Mouse (Mus musculus) hindbrain, postnatal 0 days (tissue): Measurements from ENCODE around the gene Gm20671. TPM values are rescaled to one million over a fixed set of nuclear protein-coding genes. Genes with fewer than 3 reads are reported as not detected.
"Not testable (repeated sequence)": the region's sequence is repeated elsewhere in the genome, so short reads cannot be mapped to it uniquely, and the experiment has no call there.

ENCODE experiments used
- ATAC-seq: fragments of 200-750 bp; cut with Nextera tagmentation; 2 replicates; pipeline ENCODE4 v1.8.0; 2017; ENCODE audit warnings: mild to moderate bottlenecking, moderate TSS enrichment, moderate library complexity
- DNase-seq: peaks from one replicate; pipeline ENCODE4 v3.0.0-alpha.2; 2015; ENCODE audit warnings: low spot score
- H3K27ac ChIP-seq: fragments of 300-500 bp; sonication (generic); 2 replicates; pipeline ENCODE4 v1.5.1; 2014; ENCODE audit warnings: mild to moderate bottlenecking
- H3K27me3 ChIP-seq: fragments of 300-500 bp; sonication (generic); 2 replicates; pipeline ENCODE4 v1.6.1; 2014; ENCODE audit warnings: low read length, mixed read lengths; ENCODE audit not compliant: insufficient read depth
- H3K36me3 ChIP-seq: fragments of 300-500 bp; sonication (generic); 2 replicates; pipeline ENCODE4 v1.6.1; 2014; ENCODE audit warnings: low read length, mixed read lengths; ENCODE audit not compliant: insufficient read depth
- H3K4me1 ChIP-seq: fragments of 300-500 bp; sonication (generic); 2 replicates; pipeline ENCODE4 v1.6.1; 2014; ENCODE audit warnings: antibody characterized with exemption, low read length, mixed read lengths; ENCODE audit not compliant: insufficient read depth
- H3K4me2 ChIP-seq: fragments of 300-500 bp; sonication (generic); 2 replicates; pipeline ENCODE4 v1.6.1; 2014; ENCODE audit warnings: low read depth, mild to moderate bottlenecking, low read length, moderate library complexity, mixed read lengths
- H3K4me3 ChIP-seq: fragments of 300-500 bp; sonication (generic); 2 replicates; pipeline ENCODE4 v1.5.1; 2014; ENCODE audit warnings: low read length
- H3K9ac ChIP-seq: fragments of 300-500 bp; sonication (generic); replicated peaks from 2 replicates; pipeline ENCODE4 v1.6.1; 2014; ENCODE audit warnings: mild to moderate bottlenecking, low read length, moderate library complexity, mixed read lengths
- H3K9me3 ChIP-seq: fragments of 300-500 bp; sonication (generic); 2 replicates; pipeline ENCODE4 v1.6.1; 2016; ENCODE audit warnings: low read length, mixed read lengths
- CTCF ChIP-seq: IDR thresholded peaks from 2 replicates; pipeline ENCODE4 v1.5.1; 2016; ENCODE audit warnings: antibody characterized with exemption, control low read depth, low read depth
- WGBS: fragments of 180-500 bp; shearing (Covaris S2); extraction: QIAGEN DNeasy Blood & Tissue Kit; methylation state at CpG from one replicate; pipeline ENCODE4 v1.1.7; 2014; 5-methylcytosine and 5-hydroxymethylcytosine counted together
- polyA plus RNA-seq: library from polyadenylated mRNA; unstranded; fragments of >200 nt; fragmentation: Nextera tagmentation; extraction: Ambion mirVana; gene quantifications from 2 replicates; pipeline ENCODE4 v1.2.1, GENCODE M21; 2015
- total RNA-seq: library from RNA; depleted of rRNA; stranded (reverse); fragments of >200 nt; gene quantifications from 2 replicates; pipeline ENCODE4 v1.2.3, GENCODE M21; 2014

The Gm20671 gene
- total and polyA plus RNA-seq, 2 experiments from 2014 or later = 5.6 TPM; not detected in 1

GRCm38 (mm10) chr5:32840029-32840428 is 13.1 kb upstream of the Gm20671 start:
- no peaks in the 10 kb centered on the region for H3K27me3 ChIP-seq
- 95% methylated on average over 2 of the region's 2 CpGs for WGBS
- no peaks in the 10 kb centered on the region for H3K9me3 ChIP-seq
- H3K4me3 ChIP-seq = no peak overlapping the region
- no peak overlapping the region for H3K4me2 ChIP-seq
- no peak for DNase-seq
- TF ChIP-seq CTCF = 0 out of 2 replicates have a peak, but pooled peaks have one; percentile 12
- ATAC-seq = no peak
- H3K36me3 ChIP-seq = peaks cover 10% of the 10 kb centered on the region; the same call in 1 of the 2 replicates
- H3K27ac ChIP-seq = no peak overlapping the region
- H3K9ac ChIP-seq = no peak overlapping the region
- no peaks in the 10 kb centered on the region for H3K4me1 ChIP-seq

DNA sequence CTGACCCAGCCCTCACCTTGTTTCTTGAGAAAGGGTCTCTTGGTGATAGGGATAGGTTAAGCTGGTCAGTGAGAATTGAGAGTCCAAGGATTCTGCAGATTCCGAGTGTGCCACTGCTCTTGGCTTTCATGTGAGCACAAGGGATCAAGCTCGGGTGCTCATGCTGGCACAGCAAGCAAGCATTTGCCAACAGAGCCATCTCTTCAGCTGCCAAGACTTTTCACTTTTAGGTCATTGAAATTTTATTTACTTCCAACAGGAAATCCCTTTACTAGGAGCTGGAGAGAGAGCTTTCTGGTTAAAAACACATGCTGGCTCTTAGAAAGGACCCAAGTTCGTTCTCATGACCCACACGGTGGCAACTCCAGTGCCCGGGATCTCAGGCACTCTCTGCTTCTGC is 10.1 kb upstream of the Gm20671 start:
- no peak overlapping the region for H3K27ac ChIP-seq
- no peaks in the 10 kb centered on the region for H3K27me3 ChIP-seq
- TF ChIP-seq CTCF = no peak
- peaks cover 7% of the 10 kb centered on the region; the same call in 1 of the 2 replicates for H3K36me3 ChIP-seq
- 80% methylated on average over 5 of the region's 5 CpGs for WGBS
- no peak overlapping the region for H3K4me3 ChIP-seq
- no peak overlapping the region for H3K4me2 ChIP-seq
- no peaks in the 10 kb centered on the region for H3K4me1 ChIP-seq
- ATAC-seq = no peak
- no peak for DNase-seq
- no peaks in the 10 kb centered on the region for H3K9me3 ChIP-seq
- no peak overlapping the region for H3K9ac ChIP-seq

DNA sequence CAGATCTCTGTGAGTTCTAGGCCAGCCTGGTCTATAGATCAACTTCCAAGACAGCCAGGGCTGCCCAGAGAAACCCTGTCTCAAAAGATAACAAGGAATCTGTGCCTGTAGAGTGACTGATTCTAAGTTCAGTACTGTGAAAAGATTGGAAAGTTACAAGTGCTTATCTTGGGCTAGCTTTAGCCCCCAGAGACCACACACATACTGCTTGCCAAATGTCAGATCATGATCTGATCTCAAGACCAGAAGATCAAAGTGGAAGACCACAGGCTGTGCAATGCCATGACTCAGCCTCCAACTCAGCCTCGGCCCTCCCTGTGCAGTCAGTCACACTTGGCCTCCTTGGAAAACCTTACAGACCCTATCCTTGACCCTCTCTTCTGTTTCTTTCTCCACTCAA is 7.6 kb upstream of the Gm20671 start:
- no peak for TF ChIP-seq CTCF

GRCm38 (mm10) chr5:32830054-32830453 is 3.1 kb upstream of the Gm20671 start:
- Histone ChIP-seq H3K9me3 (no peaks in the 10 kb centered on the region), H3K27me3 (no peaks in the 10 kb centered on the region), H3K4me2 (no peak overlapping the region), H3K4me1 (no peaks in the 10 kb centered on the region), H3K9ac (no peak overlapping the region), H3K4me3 (no peak overlapping the region), H3K36me3 (peaks cover 33% of the 10 kb centered on the region; the same call in 1 of the 2 replicates), H3K27ac (no peak overlapping the region)
- DNase-seq (no peak), ATAC-seq (no peak)
- TF ChIP-seq CTCF = no peak
- WGBS = 88% methylated on average over 2 of the region's 2 CpGs

More for the DNA sequence above, 7.6 kb upstream of the Gm20671 start:
- WGBS = 86% methylated on average over 1 of the region's 1 CpGs
- no peaks in the 10 kb centered on the region for H3K4me1 ChIP-seq
- H3K27ac ChIP-seq = no peak overlapping the region
- no peaks in the 10 kb centered on the region for H3K9me3 ChIP-seq
- ATAC-seq = no peak
- peaks cover 16% of the 10 kb centered on the region; the same call in 1 of the 2 replicates for H3K36me3 ChIP-seq
- no peak overlapping the region for H3K4me2 ChIP-seq
- no peak overlapping the region for H3K4me3 ChIP-seq
- H3K27me3 ChIP-seq = no peaks in the 10 kb centered on the region
- no peak overlapping the region for H3K9ac ChIP-seq
- DNase-seq = no peak

DNA sequence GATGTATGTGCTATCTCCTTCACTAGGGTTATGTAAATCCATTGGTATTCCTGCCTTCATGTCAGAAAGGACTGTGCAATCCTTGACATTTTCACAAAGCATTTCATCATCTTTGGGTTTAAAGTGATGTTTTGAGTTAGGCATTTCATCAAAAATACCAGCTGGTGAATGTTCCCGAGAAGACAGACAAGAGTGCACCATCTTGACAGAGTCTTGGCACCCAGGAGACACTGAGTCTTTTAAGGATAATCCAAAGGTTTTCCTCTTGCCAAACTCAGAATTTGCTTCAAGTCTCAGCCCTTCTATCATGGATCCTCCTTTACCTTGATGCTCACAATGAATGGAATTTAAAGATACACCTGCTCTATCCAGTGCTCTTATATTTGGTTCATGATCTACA is 1.9 kb upstream of the Gm20671 start:
- not testable (repeated sequence) for DNase-seq
- H3K36me3 ChIP-seq = peaks cover 33% of the 10 kb centered on the region; the same call in 1 of the 2 replicates

DNA sequence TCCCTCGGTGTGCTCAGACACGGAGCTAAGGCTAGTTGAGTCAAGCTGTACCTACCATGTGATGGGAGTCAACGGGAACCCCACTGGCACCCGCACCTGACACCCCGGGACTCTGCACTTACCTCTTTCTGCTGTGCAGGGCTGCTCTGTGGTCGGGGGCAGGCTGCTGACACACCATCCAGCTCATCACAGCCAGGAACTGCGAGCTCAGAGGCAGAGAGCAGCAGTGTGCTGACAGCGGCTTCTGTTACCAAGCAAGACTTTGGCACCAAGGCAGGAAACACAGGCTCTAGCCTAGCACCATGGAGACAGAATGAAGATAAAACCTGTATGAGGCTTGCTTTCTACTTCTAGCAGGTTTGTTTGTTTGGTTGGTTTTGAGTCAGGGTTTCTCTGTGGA is 6.4 kb downstream of the Gm20671 start:
- no peak overlapping the region for H3K9ac ChIP-seq
- ATAC-seq (no peak), DNase-seq (no peak)
- no peak overlapping the region for H3K4me3 ChIP-seq
- H3K9me3 ChIP-seq = no peaks in the 10 kb centered on the region
- H3K36me3 ChIP-seq = peaks cover 24% of the 10 kb centered on the region
- H3K4me2 ChIP-seq = no peak overlapping the region
- no peak for TF ChIP-seq CTCF
- H3K27me3 ChIP-seq = no peaks in the 10 kb centered on the region
- no peaks in the 10 kb centered on the region for H3K4me1 ChIP-seq
- WGBS = 91% methylated on average over 8 of the region's 8 CpGs
- H3K27ac ChIP-seq = no peak overlapping the region

More for the DNA sequence above, 1.9 kb upstream of the Gm20671 start:
- H3K4me2 ChIP-seq, H3K4me1 ChIP-seq, H3K4me3 ChIP-seq, ATAC-seq, H3K9ac ChIP-seq, H3K9me3 ChIP-seq, H3K27ac ChIP-seq, H3K27me3 ChIP-seq: not testable (repeated sequence)
- 94% methylated on average over 1 of the region's 1 CpGs for WGBS

GRCm38 (mm10) chr5:32815396-32815795 is 11.5 kb downstream of the Gm20671 start:
- TF ChIP-seq CTCF = no peak
- no peak overlapping the region for H3K27ac ChIP-seq
- no peaks in the 10 kb centered on the region for H3K4me1 ChIP-seq
- no peak overlapping the region for H3K4me2 ChIP-seq
- H3K36me3 ChIP-seq = peaks cover 23% of the 10 kb centered on the region
- WGBS = 89% methylated on average over 4 of the region's 4 CpGs
- H3K27me3 ChIP-seq = no peaks in the 10 kb centered on the region
- ATAC-seq (no peak), DNase-seq (no peak)
- no peak overlapping the region for H3K4me3 ChIP-seq
- no peak overlapping the region for H3K9ac ChIP-seq
- no peaks in the 10 kb centered on the region for H3K9me3 ChIP-seq

DNA sequence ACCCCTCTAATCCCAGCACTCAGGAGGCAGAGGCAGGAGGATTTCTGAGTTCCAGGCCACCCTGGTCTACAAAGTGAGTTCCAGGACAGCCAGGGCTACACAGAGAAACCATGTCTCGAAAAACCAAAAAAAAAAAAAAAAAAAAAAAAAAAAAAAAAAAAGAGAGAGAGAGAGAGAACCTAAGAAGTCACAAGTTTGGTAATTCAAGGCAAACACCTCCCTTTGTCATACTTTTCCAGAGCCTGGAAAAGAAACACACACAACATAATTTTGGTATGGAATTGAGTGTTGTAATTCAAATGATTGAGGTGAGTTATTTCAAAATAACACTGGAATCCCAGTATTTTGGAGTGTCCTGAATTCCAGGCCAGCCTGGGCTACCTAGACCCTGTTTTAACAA is 40.5 kb downstream of the Gm20671 start:
- H3K4me1 ChIP-seq, H3K9ac ChIP-seq, DNase-seq, H3K4me2 ChIP-seq, H3K27ac ChIP-seq, H3K36me3 ChIP-seq, H3K9me3 ChIP-seq, ATAC-seq, H3K27me3 ChIP-seq, H3K4me3 ChIP-seq: not testable (repeated sequence)
- 86% methylated on average over 1 of the region's 1 CpGs for WGBS
